Mouse (Mus musculus) E14TG2a.4 (cell line): ENCODE results near the gene Gli2.
A peak's percentile ranks its signal among the peaks of the same experiment; 100 is the strongest.

Experiments used
- H3K27me3 ChIP-seq: 2 replicates; pipeline ENCODE4 v1.6.1; 2014; ENCODE audit warnings: low read length, control low read depth; ENCODE audit not compliant: insufficient read depth
- H3K36me3 ChIP-seq: 2 replicates; pipeline ENCODE4 v1.6.1; 2014; ENCODE audit warnings: low read length, control low read depth; ENCODE audit not compliant: insufficient read depth
- H3K4me1 ChIP-seq: replicated peaks from 2 replicates; pipeline ENCODE4 v1.6.1; 2014; ENCODE audit warnings: low read depth, low read length, control low read depth
- H3K4me3 ChIP-seq: replicated peaks from 2 replicates; pipeline ENCODE4 v1.5.1; 2014; ENCODE audit warnings: mild to moderate bottlenecking, low read length
- H3K9me3 ChIP-seq: 2 replicates; pipeline ENCODE4 v1.6.1; 2014; ENCODE audit warnings: low read length, control low read depth
- CTCF ChIP-seq: conservative IDR thresholded peaks from 2 replicates; pipeline ENCODE4 v1.5.1; 2014; ENCODE audit warnings: low read length
- NANOG ChIP-seq: IDR thresholded peaks from 2 replicates; pipeline ENCODE4 v1.6.1; 2014; ENCODE audit warnings: borderline replicate concordance, low read length, mixed read lengths
- POU5F1 ChIP-seq: IDR thresholded peaks from 2 replicates; pipeline ENCODE4 v1.6.1; 2014; ENCODE audit warnings: low read length, borderline replicate concordance

Gli2 gene

GRCm38 (mm10) chr1:118910693-118911426 is 142.6 kb downstream of the Gli2 start:
- peaks cover 48% of the 10 kb centered on the region for H3K36me3 ChIP-seq
- TF ChIP-seq POU5F1 (no peak), CTCF (no peak), NANOG (no peak)
- H3K4me1 ChIP-seq, result peaks cover 96% of the 10 kb centered on the region
- H3K9me3 ChIP-seq, result no peaks in the 10 kb centered on the region
- no peaks in the 10 kb centered on the region for H3K27me3 ChIP-seq
- H3K4me3 ChIP-seq, result peak overlapping the region; percentile 45

GRCm38 (mm10) chr1:118909051-118909450 is 144.4 kb downstream of the Gli2 start:
- H3K4me1 ChIP-seq, result peaks cover 96% of the 10 kb centered on the region
- no peaks in the 10 kb centered on the region for H3K27me3 ChIP-seq
- peaks cover 41% of the 10 kb centered on the region for H3K36me3 ChIP-seq
- TF ChIP-seq POU5F1, result no peak
- no peak for TF ChIP-seq NANOG
- TF ChIP-seq CTCF, result no peak
- H3K4me3 ChIP-seq, result 0 out of 2 replicates have a peak overlapping the region, but pooled peaks have one; percentile 7
- no peaks in the 10 kb centered on the region for H3K9me3 ChIP-seq

GRCm38 (mm10) chr1:118907574-118907973 is 145.8 kb downstream of the Gli2 start:
- TF ChIP-seq NANOG (no peak), POU5F1 (no peak), CTCF (no peak)
- no peaks in the 10 kb centered on the region for H3K27me3 ChIP-seq
- peaks cover 51% of the 10 kb centered on the region for H3K36me3 ChIP-seq
- H3K4me1 ChIP-seq, result peaks cover 94% of the 10 kb centered on the region
- no peak overlapping the region for H3K4me3 ChIP-seq
- H3K9me3 ChIP-seq, result no peaks in the 10 kb centered on the region

- TF ChIP-seq NANOG (no peak), CTCF (no peak), POU5F1 (no peak)
- no peaks in the 10 kb centered on the region for H3K9me3 ChIP-seq
- H3K4me1 ChIP-seq, result peaks cover 85% of the 10 kb centered on the region
- peaks cover 69% of the 10 kb centered on the region for H3K36me3 ChIP-seq
- no peaks in the 10 kb centered on the region for H3K27me3 ChIP-seq
- H3K4me3 ChIP-seq, result no peak overlapping the region
Observed at GRCm38 (mm10) chr1:118905319-118905718, 148.1 kb downstream of the Gli2 start.

GRCm38 (mm10) chr1:118904909-118905308 is 148.5 kb downstream of the Gli2 start:
- TF ChIP-seq NANOG, result no peak
- no peak for TF ChIP-seq POU5F1
- no peak for TF ChIP-seq CTCF
- Histone ChIP-seq H3K27me3 (no peaks in the 10 kb centered on the region), H3K4me3 (no peak overlapping the region), H3K9me3 (no peaks in the 10 kb centered on the region), H3K4me1 (peaks cover 85% of the 10 kb centered on the region), H3K36me3 (peaks cover 72% of the 10 kb centered on the region)

- Histone ChIP-seq H3K4me1 (peaks cover 81% of the 10 kb centered on the region), H3K9me3 (no peaks in the 10 kb centered on the region)
- no peak for TF ChIP-seq NANOG
- TF ChIP-seq CTCF, result no peak
- no peak for TF ChIP-seq POU5F1
Observed at GRCm38 (mm10) chr1:118904431-118904830, 149.0 kb downstream of the Gli2 start.

GRCm38 (mm10) chr1:118903742-118904141 is 149.7 kb downstream of the Gli2 start:
- Histone ChIP-seq H3K4me3 (no peak overlapping the region), H3K36me3 (peaks cover 71% of the 10 kb centered on the region), H3K9me3 (no peaks in the 10 kb centered on the region), H3K27me3 (no peaks in the 10 kb centered on the region), H3K4me1 (peaks cover 77% of the 10 kb centered on the region)
- TF ChIP-seq CTCF, result no peak

More at GRCm38 (mm10) chr1:118904431-118904830, 149.0 kb downstream of the Gli2 start:
- H3K4me3 ChIP-seq, result no peak overlapping the region
- peaks cover 71% of the 10 kb centered on the region for H3K36me3 ChIP-seq
- no peaks in the 10 kb centered on the region for H3K27me3 ChIP-seq

- TF ChIP-seq NANOG, result no peak
- no peak for TF ChIP-seq CTCF
- no peak for TF ChIP-seq POU5F1
- no peaks in the 10 kb centered on the region for H3K27me3 ChIP-seq
- H3K36me3 ChIP-seq, result peaks cover 70% of the 10 kb centered on the region
- peaks cover 73% of the 10 kb centered on the region for H3K4me1 ChIP-seq
- no peaks in the 10 kb centered on the region for H3K9me3 ChIP-seq
- no peak overlapping the region for H3K4me3 ChIP-seq
Observed at GRCm38 (mm10) chr1:118901868-118902586, 151.4 kb downstream of the Gli2 start.
